Mouse (Mus musculus) adrenal gland, postnatal 10 days (tissue): ENCODE results near the gene Atg4a-ps. TPM values are rescaled to one million over a fixed set of nuclear protein-coding genes. Genes with fewer than 3 reads are reported as not detected.

Experiments used
- DNase-seq: peaks from one replicate; pipeline ENCODE4 v3.0.0; 2021; ENCODE audit warnings: mixed read lengths
- microRNA-seq: library from miRNA; unstranded; fragments of <30 nt; microRNA quantifications from one replicate; pipeline ENCODE4 v1.2.0, GENCODE M21; 2021
- total RNA-seq, 2 experiments: library from RNA; stranded (reverse); gene quantifications; 2 replicates each; pipeline ENCODE4 v1.2.3; 2021

Atg4a-ps gene
- total RNA-seq, 2 experiments from 2014 or later, result 0.39 to 2.0 TPM

- no peak for DNase-seq
Measured at GRCm38 (mm10) chr3:103627661-103628060, 18.2 kb downstream of the Atg4a-ps start.

- no peak for DNase-seq
Measured at GRCm38 (mm10) chr3:103626481-103626880, 19.4 kb downstream of the Atg4a-ps start.

GRCm38 (mm10) chr3:103625169-103625568, 20.7 kb downstream of the Atg4a-ps start:
- no peak for DNase-seq

GRCm38 (mm10) chr3:103624591-103625051, 21.2 kb downstream of the Atg4a-ps start:
- DNase-seq, result no peak

- DNase-seq, result peak; percentile 6
Measured at GRCm38 (mm10) chr3:103623893-103624470, 21.9 kb downstream of the Atg4a-ps start.

- no peak for DNase-seq
Measured at GRCm38 (mm10) chr3:103620101-103620500, 25.8 kb downstream of the Atg4a-ps start.

- no peak for DNase-seq
Measured at GRCm38 (mm10) chr3:103616981-103617380, 28.9 kb downstream of the Atg4a-ps start.

- DNase-seq, result no peak
Measured at GRCm38 (mm10) chr3:103615621-103616020, 30.2 kb downstream of the Atg4a-ps start.

- no peak for DNase-seq
Measured at GRCm38 (mm10) chr3:103612636-103613355, 33.1 kb downstream of the Atg4a-ps start.

GRCm38 (mm10) chr3:103610231-103610630, 35.6 kb downstream of the Atg4a-ps start:
- DNase-seq, result no peak

- no peak for DNase-seq
Measured at GRCm38 (mm10) chr3:103606660-103607595, 38.9 kb downstream of the Atg4a-ps start.

- DNase-seq, result no peak
Measured at GRCm38 (mm10) chr3:103606045-103606597, 39.7 kb downstream of the Atg4a-ps start.

- DNase-seq, result peak; percentile 13
Measured at GRCm38 (mm10) chr3:103601561-103601960, 44.3 kb downstream of the Atg4a-ps start.

GRCm38 (mm10) chr3:103601011-103601410, 44.9 kb downstream of the Atg4a-ps start:
- DNase-seq, result peak; percentile 27

- DNase-seq, result no peak
Measured at GRCm38 (mm10) chr3:103597586-103597985, 48.3 kb downstream of the Atg4a-ps start.

GRCm38 (mm10) chr3:103595271-103595810, 50.5 kb downstream of the Atg4a-ps start:
- peak; percentile 44 for DNase-seq

Small RNA genes within 50 kb of the gene (microRNA-seq; reads per million reads assigned to microRNA genes)
- not detected for gene Gm25325

Other genes with a start within 250 kb of the Atg4a-ps start
- under 1 TPM in 1 of 2 experiments, not detected in 1; 0.12 TPM for gene Syt6, start 70.8 kb downstream of the Atg4a-ps start, total RNA-seq
- 10 to 100 TPM; 15.9 to 17.5 TPM for gene Olfml3, start 91.9 kb upstream of the Atg4a-ps start, total RNA-seq
- gene Gm10964, start 93.3 kb upstream of the Atg4a-ps start, total RNA-seq, result not detected
- gene Hipk1, start 145.5 kb upstream of the Atg4a-ps start, total RNA-seq, result 100 to 1,000 TPM; 128 to 162 TPM
- 10 to 100 TPM; 15.1 to 16.9 TPM for gene Dclre1b, start 163.4 kb upstream of the Atg4a-ps start, total RNA-seq
- gene Ap4b1, start 163.5 kb upstream of the Atg4a-ps start, total RNA-seq, result 10 to 100 TPM; 18.8 to 23.7 TPM
- gene Gm43064, start 163.5 kb upstream of the Atg4a-ps start, total RNA-seq, result under 1 TPM in 1 of 2 experiments, not detected in 1; 0.58 TPM
- under 1 TPM in 1 of 2 experiments, not detected in 1; 0.36 TPM for gene Bcl2l15, start 186.5 kb upstream of the Atg4a-ps start, total RNA-seq
- 1 to 10 TPM; 2.6 to 3.2 TPM for gene Ptpn22, start 213.7 kb upstream of the Atg4a-ps start, total RNA-seq